Mouse (Mus musculus) lung, adult 2 months (tissue): Measurements from ENCODE around the gene Arfgef2. TPM values are rescaled to one million over a fixed set of nuclear protein-coding genes. Genes with fewer than 3 reads are reported as not detected.

Source experiments
- DNase-seq: peaks from one replicate; pipeline ENCODE4 v3.0.0; 2022
- H3K4me1 ChIP-seq: fragments of 200-500 bp; 2 replicates; pipeline ENCODE4 v1.6.1; 2011; ENCODE audit warnings: low read length; ENCODE audit not compliant: control insufficient read depth, insufficient read depth
- H3K4me3 ChIP-seq: fragments of 200-500 bp; replicated peaks from 2 replicates; pipeline ENCODE3; 2011; ENCODE audit warnings: low read depth, mild to moderate bottlenecking, control low read depth, low read length; ENCODE audit errors: extremely low read depth
- CTCF ChIP-seq: fragments of 200-500 bp; IDR thresholded peaks from 2 replicates; pipeline ENCODE4 v1.5.1; 2011; ENCODE audit warnings: mild to moderate bottlenecking, low read length, control low read depth; ENCODE audit not compliant: insufficient read depth
- POLR2A ChIP-seq: fragments of 200-500 bp; IDR thresholded peaks from 2 replicates; pipeline ENCODE4 v1.6.1; 2011; ENCODE audit warnings: low read depth, mild to moderate bottlenecking, control low read depth, low read length, borderline replicate concordance; ENCODE audit errors: extremely low read depth
- WGBS: fragments of 180-500 bp; shearing (Covaris S2); methylation state at CpG from one replicate; pipeline ENCODE4 v1.1.7; 2018; 5-methylcytosine and 5-hydroxymethylcytosine counted together
- polyA plus RNA-seq: library from polyadenylated mRNA; depleted of rRNA; stranded (reverse); fragments of >200 nt; gene quantifications from 2 replicates; pipeline ENCODE4 v1.2.3, GENCODE M21; 2012

Arfgef2 gene
- polyA plus RNA-seq, 1 experiment: 20.1 TPM

GRCm38 (mm10) chr2:166803298-166803697 is 2.1 kb upstream of the Arfgef2 start:
- 85% methylated on average over 3 of the region's 3 CpGs for WGBS
- no peak for TF ChIP-seq POLR2A
- no peak for TF ChIP-seq CTCF
- DNase-seq: no peak
- no peak overlapping the region for H3K4me3 ChIP-seq
- H3K4me1 ChIP-seq: peaks cover 10% of the 10 kb centered on the region

DNA sequence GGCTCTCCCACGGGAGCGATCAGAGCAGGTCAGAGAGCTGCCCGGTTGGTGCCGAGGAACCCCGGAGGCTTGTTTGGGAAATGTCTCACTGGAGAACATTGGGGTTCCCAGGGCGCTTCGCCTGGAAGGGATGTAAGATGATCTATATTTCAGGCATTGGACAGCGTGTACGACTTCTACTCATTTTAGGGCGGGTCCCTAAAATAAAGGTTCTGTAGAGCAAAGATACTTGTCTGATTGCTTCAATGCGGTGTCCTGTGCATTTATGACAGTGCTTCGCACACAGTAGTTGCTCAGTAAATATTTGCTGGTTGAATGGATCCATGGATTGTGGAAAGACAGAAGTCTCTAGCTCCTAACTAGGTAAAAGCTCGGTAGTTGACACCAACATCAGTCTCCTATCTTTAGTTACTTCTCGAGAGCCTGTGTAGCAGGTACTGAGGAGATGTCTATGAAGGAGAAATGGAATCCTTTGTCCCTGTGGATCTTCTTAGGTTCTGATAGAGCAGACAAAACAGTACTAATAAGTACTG is 851 bp downstream of the Arfgef2 start:
- TF ChIP-seq CTCF: no peak
- TF ChIP-seq POLR2A: no peak
- DNase-seq: peak; percentile 41
- WGBS: 13% methylated on average over 14 of the region's 14 CpGs

GRCm38 (mm10) chr2:166806813-166807212 is 1.4 kb downstream of the Arfgef2 start:
- TF ChIP-seq CTCF: no peak
- no peak for TF ChIP-seq POLR2A
- 64% methylated on average over 6 of the region's 6 CpGs for WGBS
- no peak for DNase-seq
- Histone ChIP-seq H3K4me3 (peak overlapping the region; percentile 28), H3K4me1 (peaks cover 12% of the 10 kb centered on the region)

More for the DNA sequence above, 851 bp downstream of the Arfgef2 start:
- H3K4me3 ChIP-seq: peak overlapping the region; percentile 84
- peaks cover 12% of the 10 kb centered on the region for H3K4me1 ChIP-seq

GRCm38 (mm10) chr2:166809499-166809898 is 4.1 kb downstream of the Arfgef2 start:
- WGBS: 88% methylated on average over 5 of the region's 5 CpGs
- H3K4me1 ChIP-seq: peaks cover 12% of the 10 kb centered on the region
- no peak for DNase-seq
- TF ChIP-seq POLR2A (no peak), CTCF (no peak)
- H3K4me3 ChIP-seq: no peak overlapping the region

- Histone ChIP-seq H3K4me1 (peaks cover 12% of the 10 kb centered on the region), H3K4me3 (no peak overlapping the region)
- 79% methylated on average over 10 of the region's 10 CpGs for WGBS
- no peak for DNase-seq
- TF ChIP-seq POLR2A (no peak), CTCF (no peak)
Observed at GRCm38 (mm10) chr2:166810821-166811220, 5.4 kb downstream of the Arfgef2 start.

GRCm38 (mm10) chr2:166818463-166819143 is 13.2 kb downstream of the Arfgef2 start:
- no peak for DNase-seq
- TF ChIP-seq POLR2A (no peak), CTCF (no peak)
- no peak overlapping the region for H3K4me3 ChIP-seq
- 75% methylated on average over 9 of the region's 9 CpGs for WGBS
- peaks cover 15% of the 10 kb centered on the region for H3K4me1 ChIP-seq

- DNase-seq: no peak
- WGBS: 66% methylated on average over 8 of the region's 8 CpGs
- TF ChIP-seq POLR2A: no peak
- no peak for TF ChIP-seq CTCF
- Histone ChIP-seq H3K4me3 (no peak overlapping the region), H3K4me1 (peaks cover 15% of the 10 kb centered on the region)
Observed at GRCm38 (mm10) chr2:166819849-166820248, 14.5 kb downstream of the Arfgef2 start.

GRCm38 (mm10) chr2:166820844-166821243 is 15.5 kb downstream of the Arfgef2 start:
- DNase-seq: no peak
- WGBS: 33% methylated on average over 2 of the region's 2 CpGs

GRCm38 (mm10) chr2:166821406-166821805 is 16.0 kb downstream of the Arfgef2 start:
- no peak for DNase-seq
- no peak for TF ChIP-seq CTCF
- TF ChIP-seq POLR2A: no peak
- peaks cover 15% of the 10 kb centered on the region for H3K4me1 ChIP-seq
- H3K4me3 ChIP-seq: no peak overlapping the region
- 84% methylated on average over 3 of the region's 3 CpGs for WGBS

More at GRCm38 (mm10) chr2:166820844-166821243, 15.5 kb downstream of the Arfgef2 start:
- H3K4me3 ChIP-seq: no peak overlapping the region
- no peak for TF ChIP-seq CTCF
- TF ChIP-seq POLR2A: no peak
- H3K4me1 ChIP-seq: peaks cover 15% of the 10 kb centered on the region

GRCm38 (mm10) chr2:166822119-166822826 is 16.9 kb downstream of the Arfgef2 start:
- WGBS: 55% methylated on average over 10 of the region's 10 CpGs
- Histone ChIP-seq H3K4me3 (no peak overlapping the region), H3K4me1 (peaks cover 15% of the 10 kb centered on the region)
- no peak for TF ChIP-seq CTCF
- TF ChIP-seq POLR2A: no peak
- no peak for DNase-seq
